Mouse (Mus musculus): ENCODE measurements at regions not wholly inside any gene's neighbourhood (a gene's known extent, or its start where the extent isn't known, plus 50 kb on each side); places are given as distances from the start of the nearest gene placed in this dataset.

GRCm38 (mm10) chr12:37760922-37761611, 56.5 kb upstream of the Dgkb start:
- peak; percentile 29 for DNase-seq (ENCODE audit: low read depth, low spot score)
